Mouse (Mus musculus): ENCODE data around the gene Slc16a6. TPM values are rescaled to one million over a fixed set of nuclear protein-coding genes. Genes with fewer than 3 reads are reported as not detected.

Gene Slc16a6
- total and polyA plus RNA-seq, 2 experiments from 2014 or later = 8.7 to 11.2 TPM

DNA sequence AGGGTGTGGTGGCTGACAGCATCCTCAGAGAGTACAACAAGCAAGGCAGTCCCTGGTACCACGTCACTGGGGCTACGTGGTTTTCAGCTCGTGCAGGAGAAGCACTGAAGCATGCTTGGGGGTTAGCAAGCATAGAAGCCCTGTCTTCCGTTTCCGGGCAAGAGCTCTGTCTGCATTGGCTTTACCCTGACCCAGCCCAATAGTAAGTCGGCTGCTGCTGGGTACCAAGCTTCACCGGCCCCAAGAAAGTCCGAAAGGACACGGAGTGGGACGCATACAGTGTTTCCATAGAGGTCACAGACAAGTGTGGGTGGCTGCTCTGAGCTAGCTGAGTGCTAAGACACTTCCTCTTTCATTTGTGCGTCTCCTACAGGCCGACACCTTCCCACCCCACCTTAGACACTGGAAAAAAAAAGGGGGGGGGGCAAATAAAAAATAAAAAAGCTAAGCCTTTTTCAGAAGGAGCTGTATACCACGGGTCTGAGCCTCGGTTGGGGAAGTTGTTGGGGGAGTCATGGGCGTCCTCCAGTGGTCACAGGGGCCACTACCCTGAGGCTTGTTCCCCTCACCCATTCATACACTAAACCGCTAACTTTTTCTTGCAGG is 53.3 kb downstream of the Slc16a6 start:
- no peaks in the 10 kb centered on the region for H3K27me3 ChIP-seq (ENCODE audit: insufficient read depth, low read length)
- H3K4me1 ChIP-seq (ENCODE audit: insufficient read depth, low read length) = no peaks in the 10 kb centered on the region
- H3K4me3 ChIP-seq (ENCODE audit: low read length) = no peak overlapping the region
- 44% methylated on average over 16 of the region's 16 CpGs for WGBS
- H3K27ac ChIP-seq = no peak overlapping the region
- no peaks in the 10 kb centered on the region for H3K9me3 ChIP-seq (ENCODE audit: low read length)
- H3K4me2 ChIP-seq (ENCODE audit: low read depth, low read length) = no peak overlapping the region
- ATAC-seq = no peak
- DNase-seq (ENCODE audit: low spot score) = no peak
- H3K9ac ChIP-seq (replicated peaks; ENCODE audit: low read length) = no peak overlapping the region
- no peaks in the 10 kb centered on the region for H3K36me3 ChIP-seq (ENCODE audit: insufficient read depth, low read length)
- TF ChIP-seq CTCF (IDR thresholded peaks at IDR 0.05; ENCODE audit: low read depth) = no peak

DNA sequence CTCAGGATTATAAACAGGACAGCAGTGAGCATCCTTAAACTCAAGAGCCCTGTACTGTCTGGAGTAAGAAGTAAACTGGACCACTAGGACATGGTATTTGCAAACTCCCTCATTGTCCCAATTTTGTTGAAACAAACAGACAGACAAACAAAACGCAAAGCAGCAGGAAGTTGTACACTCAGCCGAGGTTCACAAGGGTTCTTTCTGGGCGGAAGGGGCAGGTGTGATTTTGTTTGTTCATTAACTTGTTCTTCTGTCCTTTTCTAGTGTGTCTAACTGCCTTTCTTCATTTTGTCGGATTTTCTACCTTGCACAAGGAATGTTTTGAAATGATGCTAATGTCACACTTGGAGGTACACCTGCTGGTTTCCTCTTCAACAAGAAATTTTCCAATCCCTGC is 53.9 kb downstream of the Slc16a6 start:
- Histone ChIP-seq H3K4me1 (ENCODE audit: insufficient read depth, low read length) (no peaks in the 10 kb centered on the region), H3K27ac (no peak overlapping the region), H3K9ac (replicated peaks; ENCODE audit: low read length) (no peak overlapping the region), H3K36me3 (ENCODE audit: insufficient read depth, low read length) (no peaks in the 10 kb centered on the region), H3K9me3 (ENCODE audit: low read length) (no peaks in the 10 kb centered on the region), H3K27me3 (ENCODE audit: insufficient read depth, low read length) (no peaks in the 10 kb centered on the region), H3K4me2 (ENCODE audit: low read depth, low read length) (no peak overlapping the region), H3K4me3 (ENCODE audit: low read length) (no peak overlapping the region)
- DNase-seq (ENCODE audit: low spot score) (no peak), ATAC-seq (no peak)
- TF ChIP-seq CTCF (IDR thresholded peaks at IDR 0.05; ENCODE audit: low read depth) = no peak
- 51% methylated on average over 4 of the region's 4 CpGs for WGBS

DNA sequence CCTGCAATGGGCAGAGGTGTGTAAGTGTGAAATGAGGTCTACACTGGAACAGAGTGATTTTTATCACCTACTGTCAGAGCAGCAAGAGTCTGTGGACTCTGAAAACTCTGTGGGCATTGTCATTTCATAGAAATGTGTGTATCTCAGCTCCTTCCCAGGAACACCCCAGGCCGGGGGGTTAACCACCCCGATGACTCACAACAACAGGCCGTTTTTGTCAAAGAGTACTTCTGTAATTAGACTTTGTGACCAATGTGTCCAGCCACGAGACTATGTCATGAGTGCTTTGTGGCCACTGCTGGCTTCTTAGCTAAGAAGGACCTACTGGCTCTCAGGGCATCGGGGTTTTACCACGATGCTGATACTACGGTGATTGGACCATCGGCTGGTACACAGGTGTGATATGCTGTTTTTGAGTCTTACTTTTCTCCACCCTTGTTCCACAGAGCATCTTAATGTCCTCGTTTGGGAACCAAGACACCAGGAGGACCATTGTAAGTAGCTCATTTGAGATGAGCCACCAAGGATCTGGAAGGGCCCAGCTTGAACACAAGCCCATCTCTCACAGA is 55.8 kb downstream of the Slc16a6 start:
- no peaks in the 10 kb centered on the region for H3K36me3 ChIP-seq (ENCODE audit: insufficient read depth, low read length)
- H3K4me2 ChIP-seq (ENCODE audit: low read depth, low read length) = no peak overlapping the region
- no peaks in the 10 kb centered on the region for H3K9me3 ChIP-seq (ENCODE audit: low read length)
- H3K9ac ChIP-seq (replicated peaks; ENCODE audit: low read length) = no peak overlapping the region
- no peak for DNase-seq (ENCODE audit: low spot score)
- no peaks in the 10 kb centered on the region for H3K4me1 ChIP-seq (ENCODE audit: insufficient read depth, low read length)
- no peak overlapping the region for H3K27ac ChIP-seq
- ATAC-seq = no peak
- H3K4me3 ChIP-seq (ENCODE audit: low read length) = no peak overlapping the region
- WGBS = 91% methylated on average over 9 of the region's 9 CpGs
- no peaks in the 10 kb centered on the region for H3K27me3 ChIP-seq (ENCODE audit: insufficient read depth, low read length)
- no peak for TF ChIP-seq CTCF (IDR thresholded peaks at IDR 0.05; ENCODE audit: low read depth)

DNA sequence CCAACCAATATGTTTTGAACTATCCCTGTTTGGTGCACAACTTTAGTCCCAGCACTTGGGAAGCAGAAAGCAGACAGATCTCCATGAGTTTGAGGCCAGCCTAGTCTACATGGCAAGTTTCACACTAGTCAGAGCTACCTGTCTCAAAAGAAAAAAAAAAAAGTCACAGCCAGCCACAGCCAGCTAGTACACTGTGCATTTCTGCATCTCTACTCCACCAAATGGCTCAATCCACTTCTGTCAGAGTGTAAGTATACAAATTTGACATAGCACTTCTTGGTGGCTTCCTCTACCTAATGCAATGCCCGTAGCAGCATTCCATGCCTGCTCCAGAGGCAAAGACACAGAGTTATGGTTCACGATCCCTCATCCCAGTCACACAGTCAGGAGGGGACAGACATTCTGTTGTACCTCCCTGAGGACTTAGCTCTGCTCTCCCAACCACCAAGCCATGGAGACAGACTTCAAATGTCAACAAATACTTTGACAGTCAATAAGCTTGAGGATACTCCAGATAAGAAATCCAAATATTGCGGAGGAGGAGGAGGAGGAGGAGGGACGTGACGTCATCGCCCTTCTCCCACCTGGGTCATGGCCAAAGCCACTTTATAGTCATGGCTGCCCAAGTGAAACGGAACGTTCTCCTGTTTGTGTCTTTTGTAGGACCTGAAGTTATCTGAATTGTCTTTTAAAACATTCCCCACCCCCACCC is 56.5 kb downstream of the Slc16a6 start:
- no peak overlapping the region for H3K4me3 ChIP-seq (ENCODE audit: low read length)
- H3K27ac ChIP-seq = no peak overlapping the region
- no peaks in the 10 kb centered on the region for H3K36me3 ChIP-seq (ENCODE audit: insufficient read depth, low read length)
- no peaks in the 10 kb centered on the region for H3K27me3 ChIP-seq (ENCODE audit: insufficient read depth, low read length)
- 90% methylated on average over 8 of the region's 8 CpGs for WGBS
- no peaks in the 10 kb centered on the region for H3K4me1 ChIP-seq (ENCODE audit: insufficient read depth, low read length)
- H3K9ac ChIP-seq (replicated peaks; ENCODE audit: low read length) = no peak overlapping the region
- no peaks in the 10 kb centered on the region for H3K9me3 ChIP-seq (ENCODE audit: low read length)
- TF ChIP-seq CTCF (IDR thresholded peaks at IDR 0.05; ENCODE audit: low read depth) = no peak
- H3K4me2 ChIP-seq (ENCODE audit: low read depth, low read length) = no peak overlapping the region
- no peak for ATAC-seq
- DNase-seq (ENCODE audit: low spot score) = no peak

DNA sequence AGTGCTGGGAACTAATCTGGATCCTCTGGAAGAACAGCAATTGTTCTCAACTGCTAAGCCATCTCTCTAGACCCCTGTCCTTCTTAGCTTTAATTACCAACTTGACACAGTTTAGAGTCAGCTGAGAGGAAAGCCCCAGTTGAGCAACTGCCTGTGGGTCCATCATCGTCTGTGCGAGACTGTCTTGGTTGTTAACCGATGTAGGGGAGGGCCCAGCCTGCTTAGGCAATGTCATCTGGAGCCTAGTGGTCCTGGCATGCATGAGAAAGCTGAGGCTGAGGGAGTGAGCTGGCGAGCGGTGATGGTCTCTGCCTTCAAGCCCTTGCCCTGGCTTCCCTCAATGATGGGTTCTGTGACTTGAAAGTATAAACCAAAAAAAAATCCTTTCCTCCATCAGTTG is 58.6 kb downstream of the Slc16a6 start:
- Histone ChIP-seq H3K9ac (replicated peaks; ENCODE audit: low read length) (no peak overlapping the region), H3K4me3 (ENCODE audit: low read length) (no peak overlapping the region), H3K9me3 (ENCODE audit: low read length) (no peaks in the 10 kb centered on the region), H3K36me3 (ENCODE audit: insufficient read depth, low read length) (no peaks in the 10 kb centered on the region), H3K4me2 (ENCODE audit: low read depth, low read length) (no peak overlapping the region), H3K4me1 (ENCODE audit: insufficient read depth, low read length) (no peaks in the 10 kb centered on the region), H3K27me3 (ENCODE audit: insufficient read depth, low read length) (no peaks in the 10 kb centered on the region), H3K27ac (no peak overlapping the region)
- TF ChIP-seq CTCF (IDR thresholded peaks at IDR 0.05; ENCODE audit: low read depth) = no peak
- no peak for DNase-seq (ENCODE audit: low spot score)
- no peak for ATAC-seq
- 83% methylated on average over 5 of the region's 5 CpGs for WGBS

DNA sequence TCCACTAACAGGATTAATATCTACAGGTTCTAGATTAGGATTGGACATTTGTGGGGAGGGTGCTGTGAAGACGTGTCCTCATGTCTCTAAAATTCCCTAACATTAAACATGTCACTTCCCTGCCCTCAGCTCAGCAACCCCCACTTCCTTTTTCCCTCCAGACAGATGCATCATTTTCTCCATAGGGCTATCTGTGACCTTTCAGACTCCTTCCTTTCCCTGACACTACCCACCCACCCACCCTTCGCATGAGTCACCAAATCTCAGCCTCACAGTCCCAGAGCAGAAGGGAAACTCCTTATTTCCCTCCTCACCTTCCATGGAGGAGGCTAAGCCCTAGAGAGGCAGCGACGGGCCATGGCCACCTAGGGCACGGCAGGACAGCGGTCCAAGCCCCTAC is 59.8 kb downstream of the Slc16a6 start, which contains the start of gene 9930022D16Rik:
Gene 9930022D16Rik (plus strand): TSS at position 301 of the 400 bp plus-strand sequence.
- ATAC-seq = no peak
- Histone ChIP-seq H3K4me3 (ENCODE audit: low read length) (no peak within 1 kb of the TSS), H3K27me3 (ENCODE audit: insufficient read depth, low read length) (no peaks in the 10 kb centered on the region), H3K9ac (replicated peaks; ENCODE audit: low read length) (no peak within 1 kb of the TSS), H3K4me2 (ENCODE audit: low read depth, low read length) (no peak within 1 kb of the TSS), H3K36me3 (ENCODE audit: insufficient read depth, low read length) (no peaks in the 10 kb centered on the region), H3K27ac (no peak within 1 kb of the TSS), H3K9me3 (ENCODE audit: low read length) (no peaks in the 10 kb centered on the region), H3K4me1 (ENCODE audit: insufficient read depth, low read length) (no peaks in the 10 kb centered on the region)
- DNase-seq (ENCODE audit: low spot score) = no peak
- no peak for TF ChIP-seq CTCF (IDR thresholded peaks at IDR 0.05; ENCODE audit: low read depth)
- WGBS = 91% methylated on average over 6 of the region's 6 CpGs
